Mouse (Mus musculus): ENCODE measurements around the gene Dcdc2a. TPM values are rescaled to one million over a fixed set of nuclear protein-coding genes. Genes with fewer than 3 reads are reported as not detected.

The Dcdc2a gene
- polyA plus RNA-seq, 1 experiment from 2014 or later: 0.75 TPM

DNA sequence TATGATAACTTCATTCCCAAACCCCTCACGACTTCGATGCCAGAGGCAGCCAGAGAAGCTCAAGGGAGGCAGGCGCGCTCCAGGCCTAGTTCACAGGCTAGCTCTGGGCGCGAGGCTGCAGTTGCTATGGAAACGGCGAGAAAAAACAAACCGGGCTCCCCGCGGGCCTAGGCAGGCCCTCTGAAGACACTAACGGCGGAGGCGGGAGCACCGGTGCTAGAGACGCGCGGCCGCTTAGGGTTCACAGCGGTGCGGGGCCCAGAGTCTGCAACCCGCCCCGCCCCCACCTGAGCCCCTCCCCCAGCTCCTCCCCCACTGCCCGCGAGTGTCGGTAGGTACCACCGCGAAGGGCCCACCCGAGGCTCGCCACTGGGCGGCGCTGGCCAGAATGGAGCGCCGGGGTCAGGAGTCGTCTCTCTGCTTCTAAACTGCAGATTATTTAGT, 671 bp upstream of the Dcdc2a start:
- Histone ChIP-seq H3K4me3 (peak overlapping the region; percentile 69), H3K36me3 (no peaks in the 10 kb centered on the region), H3K27ac (0 out of 2 replicates have a peak overlapping the region, but pooled peaks have one; percentile 42), H3K4me1 (peaks cover 17% of the 10 kb centered on the region), H3K9me3 (peaks cover 12% of the 10 kb centered on the region), H3K27me3 (ENCODE audit: insufficient read depth, poor library complexity, severe bottlenecking) (peaks cover 54% of the 10 kb centered on the region)
- WGBS: under 1% methylated on average over 35 of the region's 35 CpGs
- DNase-seq (ENCODE audit: low spot score): peak; percentile 79

DNA sequence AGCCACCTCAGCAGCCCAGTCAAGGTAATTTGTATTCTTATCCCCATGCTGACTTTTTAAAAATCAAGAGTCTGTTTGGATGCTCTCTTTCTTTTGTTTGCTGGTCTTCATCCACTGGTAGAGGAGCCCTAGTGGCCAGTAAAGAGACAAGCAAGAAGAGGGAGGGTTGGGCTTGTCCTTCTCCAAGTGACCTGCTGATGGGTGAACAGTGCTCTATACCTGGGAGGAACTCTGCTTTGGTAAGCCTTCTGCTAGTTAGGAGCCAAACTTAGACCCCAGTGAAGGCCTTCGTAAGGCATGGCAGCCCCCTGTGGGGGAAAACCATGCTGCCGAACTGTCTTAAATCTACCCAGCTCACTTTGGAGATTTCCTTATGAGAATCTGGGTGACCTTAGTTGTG, 10.9 kb downstream of the Dcdc2a start:
- H3K36me3 ChIP-seq: no peaks in the 10 kb centered on the region
- 91% methylated on average over 2 of the region's 2 CpGs for WGBS
- no peak overlapping the region for H3K4me3 ChIP-seq
- H3K27me3 ChIP-seq (ENCODE audit: insufficient read depth, poor library complexity, severe bottlenecking): no peaks in the 10 kb centered on the region
- no peaks in the 10 kb centered on the region for H3K9me3 ChIP-seq
- no peak for DNase-seq (ENCODE audit: low spot score)
- H3K27ac ChIP-seq: no peak overlapping the region
- no peaks in the 10 kb centered on the region for H3K4me1 ChIP-seq

DNA sequence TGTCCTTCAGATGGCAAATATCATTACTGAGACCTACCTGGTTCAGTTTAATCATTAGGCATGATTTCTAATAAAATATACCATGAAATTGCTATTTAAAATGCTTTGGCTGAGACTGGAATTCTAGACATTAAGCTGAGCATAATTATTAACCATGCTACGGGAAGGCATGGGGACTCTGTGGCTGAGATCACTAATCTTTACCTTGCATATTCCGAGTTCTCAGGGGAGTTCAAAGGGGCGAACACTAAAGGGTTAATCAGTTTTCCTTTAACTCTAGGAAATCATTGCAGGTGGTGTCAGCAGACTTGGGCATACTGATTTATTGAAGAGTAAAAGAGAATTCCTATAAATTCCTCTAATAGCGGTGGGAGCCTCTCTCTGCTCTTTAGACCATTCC, 11.4 kb downstream of the Dcdc2a start:
- 79% methylated on average over 4 of the region's 4 CpGs for WGBS
- H3K4me1 ChIP-seq: no peaks in the 10 kb centered on the region
- no peaks in the 10 kb centered on the region for H3K9me3 ChIP-seq
- no peaks in the 10 kb centered on the region for H3K27me3 ChIP-seq (ENCODE audit: insufficient read depth, poor library complexity, severe bottlenecking)
- no peak for DNase-seq (ENCODE audit: low spot score)
- no peak overlapping the region for H3K27ac ChIP-seq
- H3K36me3 ChIP-seq: no peaks in the 10 kb centered on the region
- no peak overlapping the region for H3K4me3 ChIP-seq

DNA sequence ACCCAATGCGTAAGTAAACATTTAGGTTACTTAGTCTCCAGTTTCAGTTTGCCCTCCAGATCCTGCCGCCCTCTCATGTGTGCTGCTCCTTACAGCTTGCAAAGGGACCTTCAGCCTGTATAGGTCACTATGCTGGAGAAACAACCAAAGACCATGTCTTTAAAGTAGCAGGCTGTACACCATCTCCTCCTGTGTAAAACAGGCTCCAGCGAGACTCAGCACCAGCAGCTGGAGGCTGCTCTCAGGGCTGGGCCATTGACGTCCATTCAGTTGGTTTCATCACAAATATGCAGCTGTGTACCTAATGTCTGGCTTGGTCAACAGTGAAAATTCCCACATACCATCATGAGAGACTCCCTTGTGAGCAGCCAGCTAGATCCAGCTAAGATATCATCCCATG, 14.0 kb downstream of the Dcdc2a start:
- no peak overlapping the region for H3K27ac ChIP-seq
- no peaks in the 10 kb centered on the region for H3K27me3 ChIP-seq (ENCODE audit: insufficient read depth, poor library complexity, severe bottlenecking)
- DNase-seq (ENCODE audit: low spot score): peak; percentile 72
- no peaks in the 10 kb centered on the region for H3K36me3 ChIP-seq
- H3K9me3 ChIP-seq: no peaks in the 10 kb centered on the region
- H3K4me3 ChIP-seq: no peak overlapping the region
- no peaks in the 10 kb centered on the region for H3K4me1 ChIP-seq
- 72% methylated on average over 4 of the region's 4 CpGs for WGBS

DNA sequence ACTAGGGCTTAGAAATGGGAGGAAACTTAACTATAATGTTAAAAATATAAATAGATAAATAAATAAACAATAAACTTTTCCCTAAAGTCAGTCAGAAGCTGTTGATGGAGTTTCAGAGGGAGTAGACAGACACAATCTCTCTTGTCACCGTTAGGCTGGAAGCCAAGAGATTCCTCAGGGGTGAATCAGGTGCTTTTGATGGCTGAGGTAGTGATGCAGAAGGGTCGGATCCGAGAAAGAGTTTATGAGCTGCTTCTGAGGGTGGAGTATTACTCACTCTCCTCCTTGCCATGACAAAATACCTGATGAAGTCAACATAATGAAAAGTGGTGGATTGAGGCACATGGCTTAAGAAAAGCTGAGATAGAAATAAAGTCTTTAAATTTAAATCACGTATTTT, 15.0 kb downstream of the Dcdc2a start:
- Histone ChIP-seq H3K9me3 (no peaks in the 10 kb centered on the region), H3K4me1 (no peaks in the 10 kb centered on the region), H3K27ac (no peak overlapping the region), H3K4me3 (no peak overlapping the region), H3K36me3 (no peaks in the 10 kb centered on the region), H3K27me3 (ENCODE audit: insufficient read depth, poor library complexity, severe bottlenecking) (no peaks in the 10 kb centered on the region)
- no peak for DNase-seq (ENCODE audit: low spot score)
- 76% methylated on average over 4 of the region's 4 CpGs for WGBS

DNA sequence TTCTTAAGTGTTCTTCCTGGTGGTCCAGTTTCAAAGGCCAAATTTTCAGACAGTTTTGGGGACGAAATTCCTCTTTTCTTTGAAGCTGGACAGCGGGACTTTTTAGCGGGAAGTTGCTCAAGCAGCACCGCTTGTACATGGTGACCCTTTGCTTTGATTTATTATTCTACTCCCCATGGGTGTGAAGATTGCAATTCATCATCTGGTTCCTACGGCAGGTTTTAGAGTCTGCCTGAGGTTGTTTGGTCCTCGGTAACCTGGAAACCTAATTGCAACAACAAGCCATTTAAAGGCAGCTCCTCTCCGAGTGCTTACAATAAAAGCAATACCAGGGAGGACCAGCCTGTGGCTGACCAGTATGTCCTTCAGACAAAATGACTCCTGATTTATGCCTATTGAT, 21.5 kb downstream of the Dcdc2a start:
- H3K27ac ChIP-seq: no peak overlapping the region
- H3K4me1 ChIP-seq: 0 out of 2 replicates have a peak, but pooled peaks cover 3% of the 10 kb centered on the region
- no peak overlapping the region for H3K4me3 ChIP-seq
- no peaks in the 10 kb centered on the region for H3K9me3 ChIP-seq
- 39% methylated on average over 7 of the region's 7 CpGs for WGBS
- DNase-seq (ENCODE audit: low spot score): no peak
- no peaks in the 10 kb centered on the region for H3K36me3 ChIP-seq
- no peaks in the 10 kb centered on the region for H3K27me3 ChIP-seq (ENCODE audit: insufficient read depth, poor library complexity, severe bottlenecking)

DNA sequence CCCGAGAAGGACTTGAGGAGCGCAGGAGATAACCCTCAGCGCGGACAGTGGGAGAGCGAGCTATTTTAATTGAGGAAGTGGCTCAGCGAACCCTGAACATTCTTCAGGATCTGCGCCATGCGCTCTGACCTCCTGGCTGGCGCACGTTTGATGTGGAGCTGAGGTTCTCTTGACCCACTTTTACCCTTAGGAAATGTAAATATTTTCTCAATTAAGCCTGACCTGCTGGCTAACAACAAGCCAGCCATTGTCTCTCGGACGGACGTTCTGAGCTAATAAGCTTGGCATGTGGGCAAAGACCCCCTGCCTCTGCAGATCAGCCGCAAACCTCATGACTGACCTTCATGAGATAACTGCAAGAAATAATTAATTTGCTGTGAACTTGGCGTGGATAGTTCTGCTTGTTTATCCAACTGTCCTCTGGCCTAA, 27.4 kb downstream of the Dcdc2a start:
- no peaks in the 10 kb centered on the region for H3K36me3 ChIP-seq
- peaks cover 22% of the 10 kb centered on the region for H3K4me1 ChIP-seq
- peak overlapping the region; percentile 45 for H3K4me3 ChIP-seq
- H3K9me3 ChIP-seq: no peaks in the 10 kb centered on the region
- no peaks in the 10 kb centered on the region for H3K27me3 ChIP-seq (ENCODE audit: insufficient read depth, poor library complexity, severe bottlenecking)
- H3K27ac ChIP-seq: no peak overlapping the region
- no peak for DNase-seq (ENCODE audit: low spot score)
- WGBS: 10% methylated on average over 15 of the region's 15 CpGs

DNA sequence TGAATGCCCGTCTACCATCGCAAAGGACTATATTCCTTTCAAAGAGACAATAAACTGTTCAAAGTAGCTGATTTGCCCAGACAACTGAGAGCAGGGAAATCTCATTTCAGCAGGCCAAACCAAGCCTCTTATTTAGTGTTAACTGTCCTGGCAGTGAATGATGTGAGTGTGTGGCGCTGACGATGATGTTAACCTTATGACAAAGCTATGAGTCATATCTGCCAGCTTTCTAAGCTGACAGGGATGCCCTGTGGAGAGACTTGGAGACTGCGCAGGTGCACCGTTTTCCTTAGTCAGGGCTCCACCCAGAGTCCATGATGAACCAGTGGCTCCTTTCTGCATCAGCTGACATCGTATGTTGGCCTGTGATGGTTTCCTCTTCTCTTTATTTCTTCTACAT, 29.3 kb downstream of the Dcdc2a start:
- no peak overlapping the region for H3K4me3 ChIP-seq
- peaks cover 22% of the 10 kb centered on the region for H3K4me1 ChIP-seq
- no peaks in the 10 kb centered on the region for H3K27me3 ChIP-seq (ENCODE audit: insufficient read depth, poor library complexity, severe bottlenecking)
- H3K27ac ChIP-seq: no peak overlapping the region
- no peaks in the 10 kb centered on the region for H3K36me3 ChIP-seq
- DNase-seq (ENCODE audit: low spot score): no peak
- H3K9me3 ChIP-seq: no peaks in the 10 kb centered on the region
- 90% methylated on average over 7 of the region's 7 CpGs for WGBS

DNA sequence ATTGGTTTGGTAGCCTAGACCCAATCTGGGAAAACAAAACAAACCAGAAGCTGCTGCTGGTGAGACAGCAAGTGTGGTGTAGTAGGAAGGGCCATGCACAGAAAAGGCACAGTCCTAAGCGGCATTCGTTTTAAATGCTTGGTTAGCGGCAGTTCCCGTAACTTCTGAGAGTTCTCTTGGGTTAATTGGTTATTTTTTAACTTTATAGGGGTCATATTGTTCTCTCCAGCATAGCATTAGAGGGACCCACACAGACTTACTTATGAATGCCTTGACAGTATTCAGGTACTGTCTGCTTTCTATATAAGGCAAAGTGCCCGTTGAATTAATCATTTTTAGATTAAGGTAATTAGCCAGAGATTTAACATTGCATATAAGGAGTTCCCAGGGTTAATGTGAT, 35.5 kb downstream of the Dcdc2a start:
- H3K4me3 ChIP-seq: no peak overlapping the region
- no peak for DNase-seq (ENCODE audit: low spot score)
- H3K27ac ChIP-seq: no peak overlapping the region
- H3K9me3 ChIP-seq: no peaks in the 10 kb centered on the region
- no peaks in the 10 kb centered on the region for H3K4me1 ChIP-seq
- no peaks in the 10 kb centered on the region for H3K27me3 ChIP-seq (ENCODE audit: insufficient read depth, poor library complexity, severe bottlenecking)
- H3K36me3 ChIP-seq: no peaks in the 10 kb centered on the region
- WGBS: 90% methylated on average over 5 of the region's 5 CpGs

DNA sequence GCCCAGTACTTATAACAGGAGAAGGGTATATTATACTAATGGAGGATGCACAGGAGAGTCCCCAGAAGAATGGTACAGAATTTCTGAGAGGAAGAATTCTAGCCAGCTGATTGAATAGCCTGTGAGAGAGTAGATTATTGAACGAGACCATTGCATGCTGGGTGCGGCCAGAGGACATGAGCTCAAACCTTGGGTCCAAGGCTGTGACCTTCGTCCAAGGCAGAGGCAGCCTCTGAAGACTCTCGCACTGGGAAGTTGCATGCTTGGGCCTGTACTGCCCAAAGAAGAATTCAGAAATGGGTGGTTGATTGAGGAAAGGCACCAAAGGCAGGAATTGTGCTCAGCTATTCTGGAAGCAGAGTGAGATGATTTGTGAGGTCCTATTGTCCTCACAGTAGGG, 38.0 kb downstream of the Dcdc2a start:
- WGBS: 85% methylated on average over 4 of the region's 4 CpGs
- Histone ChIP-seq H3K36me3 (no peaks in the 10 kb centered on the region), H3K4me1 (no peaks in the 10 kb centered on the region), H3K9me3 (no peaks in the 10 kb centered on the region), H3K4me3 (no peak overlapping the region), H3K27ac (no peak overlapping the region), H3K27me3 (ENCODE audit: insufficient read depth, poor library complexity, severe bottlenecking) (no peaks in the 10 kb centered on the region)
- no peak for DNase-seq (ENCODE audit: low spot score)

DNA sequence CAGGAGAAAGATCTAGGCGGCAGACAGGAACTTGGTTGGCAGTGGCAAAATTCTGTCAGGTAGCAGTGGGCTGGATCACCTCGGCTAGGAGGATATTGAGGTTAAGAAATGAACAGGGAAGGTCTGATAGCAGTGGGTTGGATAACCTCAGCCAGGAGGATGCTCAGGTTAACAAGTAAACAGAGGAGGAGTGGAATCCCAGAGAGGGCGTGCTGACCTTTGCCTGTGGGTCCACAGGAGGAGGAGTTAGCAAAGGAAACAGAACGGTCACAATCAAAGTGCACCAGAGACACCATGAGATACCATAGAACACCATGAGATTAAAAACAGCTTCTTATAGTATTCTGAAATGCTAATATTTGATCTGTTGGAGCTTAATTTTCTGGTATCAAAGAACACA, 38.6 kb downstream of the Dcdc2a start:
- H3K4me3 ChIP-seq: no peak overlapping the region
- no peak overlapping the region for H3K27ac ChIP-seq
- no peaks in the 10 kb centered on the region for H3K9me3 ChIP-seq
- no peaks in the 10 kb centered on the region for H3K27me3 ChIP-seq (ENCODE audit: insufficient read depth, poor library complexity, severe bottlenecking)
- no peaks in the 10 kb centered on the region for H3K4me1 ChIP-seq
- no peaks in the 10 kb centered on the region for H3K36me3 ChIP-seq
- 66% methylated on average over 4 of the region's 4 CpGs for WGBS
- DNase-seq (ENCODE audit: low spot score): no peak

DNA sequence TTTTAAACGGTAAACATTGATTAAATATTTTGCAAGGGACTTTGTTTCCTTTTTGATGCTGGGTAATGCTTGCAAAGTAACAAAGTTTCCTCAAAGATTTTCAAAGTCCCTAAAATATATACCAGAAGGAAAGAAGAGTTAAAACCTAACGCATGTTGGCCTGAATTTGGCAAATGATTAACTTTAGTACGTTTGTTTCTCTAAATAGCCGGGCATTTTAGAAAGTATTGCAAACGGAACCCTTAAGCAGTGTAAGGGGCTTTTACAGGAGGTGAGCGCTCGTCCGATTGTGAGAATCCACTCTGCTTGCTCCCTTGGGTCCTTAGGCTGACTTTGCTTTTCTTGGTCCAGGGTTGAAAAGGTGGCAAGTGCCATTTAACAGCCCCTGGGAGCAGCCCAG, 41.5 kb downstream of the Dcdc2a start:
- Histone ChIP-seq H3K27ac (no peak overlapping the region), H3K4me3 (no peak overlapping the region), H3K9me3 (no peaks in the 10 kb centered on the region), H3K27me3 (ENCODE audit: insufficient read depth, poor library complexity, severe bottlenecking) (no peaks in the 10 kb centered on the region), H3K36me3 (no peaks in the 10 kb centered on the region), H3K4me1 (no peaks in the 10 kb centered on the region)
- DNase-seq (ENCODE audit: low spot score): no peak
- 78% methylated on average over 8 of the region's 8 CpGs for WGBS

DNA sequence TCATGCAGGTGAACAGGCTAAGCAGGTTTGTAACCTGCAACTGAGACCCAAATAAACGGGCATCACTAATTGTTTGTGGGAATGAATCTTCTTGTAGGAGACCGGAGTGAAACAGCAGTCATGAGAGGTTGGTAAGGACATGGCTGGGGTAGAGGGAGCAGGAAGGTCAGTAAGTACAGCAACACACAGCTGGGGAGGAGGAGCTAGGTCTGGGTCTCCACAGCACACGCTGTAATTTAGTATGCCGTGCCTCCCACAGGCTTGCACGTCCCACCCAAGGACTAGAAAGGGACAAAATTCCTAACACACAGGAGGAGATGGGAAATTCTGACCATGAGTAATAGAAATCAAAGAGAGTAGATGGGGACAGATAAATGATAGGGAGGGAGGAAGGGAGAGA, 42.8 kb downstream of the Dcdc2a start:
- H3K27me3 ChIP-seq (ENCODE audit: insufficient read depth, poor library complexity, severe bottlenecking): no peaks in the 10 kb centered on the region
- no peaks in the 10 kb centered on the region for H3K4me1 ChIP-seq
- WGBS: 68% methylated on average over 5 of the region's 5 CpGs
- H3K27ac ChIP-seq: no peak overlapping the region
- no peak overlapping the region for H3K4me3 ChIP-seq
- H3K9me3 ChIP-seq: no peaks in the 10 kb centered on the region
- no peak for DNase-seq (ENCODE audit: low spot score)
- H3K36me3 ChIP-seq: no peaks in the 10 kb centered on the region

DNA sequence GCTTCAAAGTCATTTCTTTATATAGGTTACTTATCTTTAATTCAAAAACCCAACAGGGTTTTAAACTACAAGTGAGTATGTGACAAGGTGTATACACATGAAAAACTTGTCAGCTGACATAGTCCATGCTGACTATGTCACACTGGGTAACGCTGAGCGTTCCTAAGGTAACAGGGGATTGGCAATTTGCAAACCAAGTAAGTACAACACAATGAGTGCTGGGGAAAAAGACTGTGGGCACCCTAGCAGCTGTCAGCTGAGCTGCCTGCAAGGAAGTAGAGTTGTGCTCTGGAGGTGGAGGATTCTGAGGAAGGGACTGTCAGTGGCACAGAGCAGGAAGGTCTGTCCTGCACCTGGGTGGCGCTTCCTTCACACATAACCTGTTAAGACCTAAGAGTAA, 43.7 kb downstream of the Dcdc2a start:
- no peaks in the 10 kb centered on the region for H3K9me3 ChIP-seq
- no peak overlapping the region for H3K4me3 ChIP-seq
- 69% methylated on average over 3 of the region's 3 CpGs for WGBS
- H3K27me3 ChIP-seq (ENCODE audit: insufficient read depth, poor library complexity, severe bottlenecking): no peaks in the 10 kb centered on the region
- H3K4me1 ChIP-seq: no peaks in the 10 kb centered on the region
- H3K36me3 ChIP-seq: no peaks in the 10 kb centered on the region
- no peak for DNase-seq (ENCODE audit: low spot score)
- H3K27ac ChIP-seq: no peak overlapping the region
